Mouse (Mus musculus) small intestine, adult 2 months (tissue): ENCODE data around the gene Lrrc8d.

ENCODE experiments used
- CTCF ChIP-seq: fragments of 200-500 bp; IDR thresholded peaks from 2 replicates; pipeline ENCODE4 v1.5.1; 2012; ENCODE audit warnings: low read depth, mild to moderate bottlenecking, control low read depth, inconsistent platforms, low read length, moderate library complexity, mixed read lengths; ENCODE audit not compliant: insufficient replicate concordance, insufficient read length; ENCODE audit errors: extremely low read depth
- POLR2A ChIP-seq: fragments of 200-500 bp; IDR thresholded peaks from 2 replicates; pipeline ENCODE4 v1.6.1; 2012; ENCODE audit warnings: low read depth, mild to moderate bottlenecking, control low read depth, inconsistent platforms, low read length, moderate library complexity

GRCm38 (mm10) chr5:105826916-105827510 is 127.2 kb downstream of the Lrrc8d start:
- TF ChIP-seq CTCF (no peak), POLR2A (no peak)
